Mouse (Mus musculus): ENCODE data around the gene Avil.
"Not testable (repeated sequence)": the region's sequence is repeated elsewhere in the genome, so short reads cannot be mapped to it uniquely, and the experiment has no call there.

Gene Avil

GRCm38 (mm10) chr10:127058708-127059107 is 58.2 kb downstream of the Avil start:
- no peak for DNase-seq (ENCODE audit: low read depth in 2 of 2, low spot score in 2 of 2)

GRCm38 (mm10) chr10:127059174-127059967 is 58.9 kb downstream of the Avil start:
- no peak for DNase-seq (ENCODE audit: low read depth in 2 of 2, low spot score in 2 of 2)

GRCm38 (mm10) chr10:127059968-127060916 is 59.7 kb downstream of the Avil start, which contains the start of gene March9:
March9 (minus strand) TSS chr10:127060184.
- peak; percentile 45 to 58 for DNase-seq (ENCODE audit: low read depth in 2 of 2, low spot score in 2 of 2)

DNA sequence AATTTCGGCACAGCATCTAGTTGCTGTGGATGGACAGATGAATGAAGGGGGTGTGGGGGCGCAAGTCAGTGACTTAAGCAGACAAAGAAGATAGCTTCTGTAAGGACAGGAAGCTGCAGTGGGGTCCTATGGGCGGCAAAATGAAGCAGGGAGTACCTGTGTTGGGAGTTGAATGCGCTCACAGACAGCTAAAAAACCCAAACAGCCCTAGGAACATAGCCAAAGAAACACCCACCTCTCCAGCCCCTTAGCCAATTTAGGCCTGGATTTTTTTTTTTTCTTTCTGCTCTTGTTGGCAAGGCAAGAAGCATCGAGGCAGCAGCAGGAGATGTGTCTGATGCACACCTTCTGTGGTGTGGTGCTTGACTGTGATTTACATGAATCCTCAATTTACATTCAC is 60.6 kb downstream of the Avil start:
- DNase-seq (ENCODE audit: low read depth in 2 of 2, low spot score in 2 of 2), result no peak

GRCm38 (mm10) chr10:127061513-127061912 is 61.0 kb downstream of the Avil start:
- no peak for DNase-seq (ENCODE audit: low read depth in 2 of 2, low spot score in 2 of 2)

DNA sequence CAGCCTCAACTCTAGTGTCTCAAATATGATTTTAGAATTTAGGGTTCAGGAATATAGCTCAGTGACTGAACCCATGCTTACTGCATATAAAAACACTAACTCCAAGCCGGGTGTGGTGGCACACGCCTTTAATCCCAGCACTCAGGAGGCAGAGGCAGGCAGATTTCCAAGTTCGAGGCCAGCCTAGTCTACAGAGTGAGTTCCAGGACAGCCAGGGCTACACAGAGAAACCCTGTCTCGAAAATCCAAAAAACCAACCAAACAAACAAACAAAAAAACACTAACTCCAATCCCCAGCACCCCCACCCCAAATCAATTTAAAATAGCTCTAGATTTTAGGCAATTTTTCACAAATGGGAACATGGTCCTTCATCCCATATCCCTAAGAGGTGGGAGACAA is 61.6 kb downstream of the Avil start:
- DNase-seq (ENCODE audit: low read depth in 2 of 2, low spot score in 2 of 2), result not testable (repeated sequence)

DNA sequence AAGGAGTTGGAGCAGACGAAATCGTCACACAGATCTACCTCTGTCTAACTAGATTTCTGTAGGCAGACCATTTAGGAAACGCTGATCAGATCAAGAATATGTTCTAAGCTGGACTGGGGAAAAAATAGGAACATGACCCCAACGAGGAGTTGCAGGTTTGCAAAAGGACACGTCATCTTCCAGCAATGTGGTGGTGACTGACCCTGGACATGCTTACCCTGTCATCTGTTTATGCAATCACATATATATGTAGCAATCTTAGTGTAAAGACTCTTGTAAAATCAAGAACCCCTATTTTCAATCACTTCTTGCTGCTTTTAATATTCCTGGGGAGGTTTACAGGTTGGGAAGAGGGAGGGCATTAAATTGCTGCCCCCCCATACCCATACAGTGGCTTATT is 62.0 kb downstream of the Avil start:
- no peak for DNase-seq (ENCODE audit: low read depth in 2 of 2, low spot score in 2 of 2)

- DNase-seq (ENCODE audit: low read depth in 2 of 2, low spot score in 2 of 2), result peak; percentile 92 to 95
These were observed 62.8 kb downstream of the Avil start, which contains the start of gene Cdk4 for GRCm38 (mm10) chr10:127063239-127063872. Cdk4 (plus strand) TSS chr10:127063534.

DNA sequence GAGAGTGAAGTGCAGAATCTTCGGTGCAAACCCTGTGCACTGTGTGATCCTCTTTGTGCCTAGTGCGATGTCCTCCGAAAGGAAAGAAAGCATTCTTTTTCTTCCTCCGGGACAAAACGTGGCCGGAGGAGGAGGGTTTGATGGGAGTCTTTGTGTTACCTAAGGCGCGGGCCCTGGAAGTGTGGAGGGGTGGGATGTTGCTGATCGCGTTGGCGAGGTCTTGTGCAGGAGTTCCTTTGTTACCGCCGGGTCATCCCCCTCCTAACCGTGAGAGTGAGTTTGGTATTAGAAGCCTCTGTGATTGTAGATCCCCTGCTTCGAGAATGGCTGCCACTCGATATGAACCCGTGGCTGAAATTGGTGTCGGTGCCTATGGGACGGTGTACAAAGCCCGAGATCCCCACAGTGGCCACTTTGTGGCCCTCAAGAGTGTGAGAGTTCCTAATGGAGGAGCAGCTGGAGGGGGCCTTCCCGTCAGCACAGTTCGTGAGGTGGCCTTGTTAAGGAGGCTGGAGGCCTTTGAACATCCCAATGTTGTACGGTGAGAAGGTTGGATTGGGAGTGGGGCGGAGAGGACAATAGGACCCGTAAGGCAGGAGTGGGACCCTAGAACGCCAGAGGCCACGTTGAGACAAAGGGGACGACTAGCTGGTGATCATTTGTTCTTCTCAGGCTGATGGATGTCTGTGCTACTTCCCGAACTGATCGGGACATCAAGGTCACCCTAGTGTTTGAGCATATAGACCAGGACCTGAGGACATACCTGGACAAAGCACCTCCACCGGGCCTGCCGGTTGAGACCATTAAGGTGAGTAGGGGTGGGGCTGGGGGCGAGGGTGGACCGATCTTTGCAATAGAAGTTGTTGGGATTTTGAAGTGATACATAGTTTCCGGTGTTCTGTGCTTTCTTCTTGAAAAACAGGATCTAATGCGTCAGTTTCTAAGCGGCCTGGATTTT is 63.7 kb downstream of the Avil start:
- no peak for DNase-seq (ENCODE audit: low read depth in 2 of 2, low spot score in 2 of 2)

- DNase-seq (ENCODE audit: low read depth in 2 of 2, low spot score in 2 of 2), result no peak
These were observed 65.5 kb downstream of the Avil start for GRCm38 (mm10) chr10:127065981-127066380.

GRCm38 (mm10) chr10:127066519-127067018 is 66.1 kb downstream of the Avil start:
- no peak for DNase-seq (ENCODE audit: low read depth in 2 of 2, low spot score in 2 of 2)

DNA sequence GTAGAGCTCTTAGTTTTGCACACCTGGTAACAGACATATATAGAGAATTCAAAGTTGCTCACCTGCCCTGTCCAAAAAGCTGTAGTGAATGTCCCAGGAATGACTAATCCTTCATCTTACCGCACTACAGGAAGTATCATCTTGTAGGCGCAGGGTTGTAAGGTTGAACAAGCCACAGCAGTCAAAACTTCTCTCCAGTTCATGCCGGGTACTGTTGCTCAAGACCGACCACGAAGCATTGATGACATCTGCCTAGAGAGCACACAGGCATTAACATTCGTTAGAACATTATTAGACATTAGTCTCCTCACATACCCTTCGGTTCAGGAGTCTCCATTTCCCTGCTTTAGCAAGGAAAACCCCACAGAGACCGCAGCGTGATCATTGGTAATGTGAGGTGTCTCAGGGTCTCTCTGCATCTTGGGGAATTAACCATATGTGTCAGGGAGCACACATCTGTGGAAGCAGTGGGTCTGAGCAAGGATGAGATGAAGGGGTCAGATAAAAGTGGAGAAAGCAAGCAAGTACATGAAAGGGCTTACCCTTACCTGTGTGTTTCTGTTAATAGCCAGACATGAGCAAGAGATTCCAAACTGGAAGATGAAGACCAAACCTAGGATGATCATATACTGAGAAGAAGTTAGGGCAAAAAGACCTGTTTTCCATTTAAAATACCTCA is 68.0 kb downstream of the Avil start:
- no peak for DNase-seq (ENCODE audit: low read depth in 2 of 2, low spot score in 2 of 2)

DNA sequence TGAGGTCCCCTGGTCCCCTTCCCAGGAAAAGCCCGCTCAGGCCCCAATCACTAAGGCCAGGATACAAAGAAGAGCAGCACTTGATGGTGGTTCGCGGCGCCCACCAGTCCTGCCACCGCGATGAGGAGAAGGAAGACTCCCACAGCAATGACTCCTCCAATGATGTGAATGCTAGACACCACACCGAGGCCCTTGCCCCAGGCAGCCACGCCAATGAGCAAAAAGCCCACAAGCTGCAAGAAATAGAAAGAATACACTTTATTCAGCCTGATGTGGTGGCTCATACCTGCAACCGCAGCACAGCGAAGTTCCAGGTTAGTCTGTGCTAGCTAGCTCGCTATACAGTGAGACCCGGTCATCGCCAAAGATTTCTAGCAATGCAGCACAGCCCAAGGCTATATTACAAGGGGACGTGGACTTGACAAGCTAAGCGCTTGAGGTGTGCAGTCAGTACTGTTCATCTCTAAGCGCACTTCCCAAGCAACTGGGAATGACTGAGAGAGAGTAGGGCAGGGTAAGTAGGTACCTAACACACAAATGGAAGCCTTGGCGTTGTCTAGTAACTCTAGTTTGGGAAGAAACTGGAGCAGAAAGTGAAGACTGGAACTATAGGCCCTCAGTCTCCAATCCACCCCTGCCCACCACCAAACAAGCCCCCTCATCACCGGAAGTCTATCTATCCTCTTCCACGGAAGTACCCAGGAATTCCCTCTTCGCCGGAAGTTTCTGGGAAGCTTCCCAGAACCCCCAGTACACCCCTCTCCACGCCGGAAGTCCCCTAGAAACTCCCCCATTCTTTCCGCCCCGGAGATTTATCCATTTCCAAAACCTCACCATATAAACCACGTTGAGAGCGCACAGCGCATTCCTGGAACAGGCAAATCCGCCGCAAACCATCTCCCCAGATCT is 69.0 kb downstream of the Avil start:
- no peak for DNase-seq (ENCODE audit: low read depth in 2 of 2, low spot score in 2 of 2)
